11 mouse cellular contexts compared by ENCODE assay signal in genomic region chr6:121027314-121027713, GRCm38 (mm10).
DNase-seq lines count a peak whose midpoint lies in the region; ATAC-seq and TF ChIP-seq lines count a peak whose summit lies in the region.
"Had no signal": no experiment of that assay in that cellular context is flagged by ENCODE, and none has a peak within 500 bp of the region (broad histone marks: within the 10 kb centered on the region; RNA-seq: fewer than 3 reads in every experiment).

No protein-coding gene starts in this region.

- peaks cover 8% of the 10 kb centered on the region; the same call in 1 of the 2 replicates for H3K4me1 ChIP-seq in hindbrain, postnatal 0 days (ENCODE audit: insufficient read depth, low read length)
- H3K4me1 ChIP-seq in hindbrain, embryonic 11.5 days (replicated peaks; ENCODE audit: control insufficient read depth, insufficient read depth, low read length): no peaks in the 10 kb centered on the region
- H3K4me1 ChIP-seq: midbrain, embryonic 15.5 days had no signal

- H3K27ac ChIP-seq in hindbrain, postnatal 0 days: no peak overlapping the region
- H3K27ac ChIP-seq in hindbrain, embryonic 11.5 days (ENCODE audit: low read depth, low read length): no peak overlapping the region
- H3K27ac ChIP-seq: heart, embryonic 13.5 days; midbrain, embryonic 15.5 days had no signal

- H3K36me3 ChIP-seq in hindbrain, postnatal 0 days (ENCODE audit: insufficient read depth, low read length): peaks cover 56% of the 10 kb centered on the region
- peaks cover 3% of the 10 kb centered on the region; the same call in 1 of the 2 replicates for H3K36me3 ChIP-seq in hindbrain, embryonic 11.5 days (ENCODE audit: control insufficient read depth, insufficient read depth, low read length)

- H3K27me3 ChIP-seq in hindbrain, postnatal 0 days (ENCODE audit: insufficient read depth, low read length): no peaks in the 10 kb centered on the region
- no peaks in the 10 kb centered on the region for H3K27me3 ChIP-seq in hindbrain, embryonic 11.5 days (ENCODE audit: control insufficient read depth, insufficient read depth, low read length)
- H3K27me3 ChIP-seq: heart, embryonic 13.5 days; midbrain, embryonic 15.5 days had no signal

- no peak overlapping the region for H3K4me2 ChIP-seq in hindbrain, postnatal 0 days (ENCODE audit: low read depth, low read length)
- H3K4me2 ChIP-seq in hindbrain, embryonic 11.5 days (replicated peaks; ENCODE audit: low read depth, low read length): no peak overlapping the region
- H3K4me2 ChIP-seq: heart, embryonic 13.5 days; midbrain, embryonic 15.5 days had no signal

- H3K9ac ChIP-seq in hindbrain, postnatal 0 days (replicated peaks; ENCODE audit: low read length): 0 out of 2 replicates have a peak overlapping the region, but pooled peaks have one; percentile 13
- no peak overlapping the region for H3K9ac ChIP-seq in hindbrain, embryonic 11.5 days (ENCODE audit: low read depth, low read length)
- H3K9ac ChIP-seq: heart, embryonic 13.5 days; midbrain, embryonic 15.5 days had no signal

- TF ChIP-seq CTCF in hindbrain, postnatal 0 days (IDR thresholded peaks at IDR 0.05; ENCODE audit: low read depth): no peak

- DNase-seq in hindbrain, postnatal 0 days (ENCODE audit: low spot score): peak; percentile 62
- DNase-seq in hindbrain, embryonic 11.5 days (ENCODE audit: low spot score): no peak
- peak; percentile 77 for DNase-seq in cerebellum, adult 9-10 months
- peak; percentile 41 to 59 for DNase-seq in gastrocnemius, postnatal 36 days
- DNase-seq in right cerebral cortex, postnatal 25 days: peak; percentile 61
- DNase-seq in MN1 (ENCODE audit: low spot score): no peak
- DNase-seq in kidney, postnatal 14 days: no peak
- no peak for DNase-seq in embryo, embryonic 10 days (ENCODE audit: low spot score)
- DNase-seq: thymus, adult 18-20 months had no signal

- 32% methylated on average over 5 of the region's 5 CpGs for WGBS in hindbrain, postnatal 0 days
- 72% methylated on average over 5 of the region's 5 CpGs for WGBS in hindbrain, embryonic 11.5 days

- H3K9me3 ChIP-seq in hindbrain, postnatal 0 days (ENCODE audit: low read length): no peaks in the 10 kb centered on the region
- no peaks in the 10 kb centered on the region for H3K9me3 ChIP-seq in hindbrain, embryonic 11.5 days (ENCODE audit: control insufficient read depth, low read length)
- H3K9me3 ChIP-seq: heart, embryonic 13.5 days; midbrain, embryonic 15.5 days had no signal

- ATAC-seq in hindbrain, postnatal 0 days: no peak
- no peak for ATAC-seq in hindbrain, embryonic 11.5 days (ENCODE audit: low FRiP score)
- ATAC-seq: midbrain, embryonic 15.5 days had no signal

- H3K4me3 ChIP-seq in hindbrain, postnatal 0 days (ENCODE audit: low read length): no peak overlapping the region
- no peak overlapping the region for H3K4me3 ChIP-seq in hindbrain, embryonic 11.5 days (ENCODE audit: low read depth, low read length)
- H3K4me3 ChIP-seq: heart, embryonic 13.5 days; midbrain, embryonic 15.5 days had no signal

- intact Hi-C loops in gastrocnemius, postnatal 36 days (cut with DNase I): no loop called here

Comparison
In these comparisons a context has a peak if more than half of its experiments do, and no peak if none do; other contexts are left out.
1. DNase-seq: peak in hindbrain, postnatal 0 days (single experiment), cerebellum, adult 9-10 months (single experiment), gastrocnemius, postnatal 36 days (2 of 2) and right cerebral cortex, postnatal 25 days (single experiment); none in hindbrain, embryonic 11.5 days (single experiment), MN1 (single experiment), kidney, postnatal 14 days (single experiment) and embryo, embryonic 10 days (single experiment).